Mouse (Mus musculus): Measurements from ENCODE around the gene Abca13. TPM values are rescaled to one million over a fixed set of nuclear protein-coding genes. Genes with fewer than 3 reads are reported as not detected.
A peak's percentile ranks its signal among the peaks of the same experiment; 100 is the strongest.
"Not testable (repeated sequence)": the region's sequence is repeated elsewhere in the genome, so short reads cannot be mapped to it uniquely, and the experiment has no call there.

Gene Abca13
- polyA plus RNA-seq (2015; fragmentation: Nextera tagmentation; extraction: Ambion mirVana), result 0.07 TPM in 2 replicates

DNA sequence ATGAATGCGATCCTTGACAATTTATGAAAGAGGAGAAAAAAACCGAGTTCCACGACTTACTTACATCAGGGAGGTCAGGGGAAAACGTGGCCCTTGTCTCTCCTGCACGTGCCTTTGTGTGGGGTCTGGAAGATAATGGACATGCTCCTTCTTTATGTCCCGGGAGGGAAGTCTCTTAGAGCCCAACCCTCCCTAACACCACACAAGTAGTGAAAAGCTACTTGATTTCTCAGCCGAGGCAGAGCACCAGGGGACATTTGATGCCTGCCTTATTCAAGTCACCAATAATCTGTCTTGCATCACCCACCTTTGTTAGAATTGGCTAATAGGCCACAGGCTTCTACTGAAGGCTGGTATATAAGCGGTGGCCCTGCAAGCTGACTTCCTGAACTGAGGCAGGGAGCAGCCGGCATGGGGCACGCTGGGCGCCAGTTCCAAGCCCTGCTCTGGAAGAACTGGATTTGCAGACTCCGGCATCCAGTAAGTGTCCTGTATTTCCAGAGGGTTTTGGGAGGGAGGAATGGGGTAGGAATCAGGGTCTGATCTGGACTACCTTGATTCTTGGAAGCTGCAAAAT, at the start of gene Abca13:
Gene Abca13, plus strand, starts transcription at position 388 of the 577 bp plus-strand sequence.
- ATAC-seq (ENCODE audit: insufficient number of reproducible peaks, low FRiP score, low TSS enrichment, low read depth), result 0 out of 2 replicates have a peak, but pooled peaks have one; percentile 15
- no peaks in the 10 kb centered on the region for H3K27me3 ChIP-seq
- H3K9ac ChIP-seq, result no peak within 1 kb of the TSS
- no peaks in the 10 kb centered on the region for H3K9me3 ChIP-seq (replicated peaks)
- H3K36me3 ChIP-seq, result no peaks in the 10 kb centered on the region
- no peak within 1 kb of the TSS for H3K4me2 ChIP-seq (replicated peaks)
- 26% methylated on average over 12 of the region's 12 CpGs for WGBS
- no peak within 1 kb of the TSS for H3K27ac ChIP-seq (replicated peaks)
- H3K4me1 ChIP-seq, result no peaks in the 10 kb centered on the region
- no peak within 1 kb of the TSS for H3K4me3 ChIP-seq (replicated peaks)

DNA sequence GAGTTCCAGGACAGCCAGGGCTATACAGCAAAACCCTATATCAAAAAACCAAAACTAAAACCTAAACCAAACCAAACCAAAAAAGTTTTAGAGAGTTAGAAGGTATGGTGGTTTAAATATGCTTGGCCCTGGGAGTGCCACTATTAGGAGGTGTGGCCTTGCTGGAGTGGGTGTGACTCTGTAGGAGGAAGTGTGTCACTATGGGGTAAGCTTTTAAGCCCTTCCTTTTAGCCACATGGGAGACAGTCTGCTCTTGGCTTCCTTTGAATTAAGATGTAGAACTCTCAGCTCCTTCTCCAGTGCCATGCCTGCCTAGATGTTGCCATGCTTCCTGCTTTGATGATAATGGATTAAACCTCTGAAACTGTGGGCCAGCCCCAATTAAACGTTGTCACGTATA, 46.6 kb upstream of the Abca13 start:
- no peaks in the 10 kb centered on the region for H3K9me3 ChIP-seq (replicated peaks)
- 85% methylated on average over 2 of the region's 2 CpGs for WGBS
- no peak for ATAC-seq (ENCODE audit: insufficient number of reproducible peaks, low FRiP score, low TSS enrichment, low read depth)
- no peaks in the 10 kb centered on the region for H3K36me3 ChIP-seq
- H3K4me3 ChIP-seq (replicated peaks), result no peak overlapping the region
- no peak overlapping the region for H3K27ac ChIP-seq (replicated peaks)
- H3K9ac ChIP-seq, result no peak overlapping the region
- H3K4me2 ChIP-seq (replicated peaks), result no peak overlapping the region
- no peaks in the 10 kb centered on the region for H3K4me1 ChIP-seq
- H3K27me3 ChIP-seq, result no peaks in the 10 kb centered on the region

DNA sequence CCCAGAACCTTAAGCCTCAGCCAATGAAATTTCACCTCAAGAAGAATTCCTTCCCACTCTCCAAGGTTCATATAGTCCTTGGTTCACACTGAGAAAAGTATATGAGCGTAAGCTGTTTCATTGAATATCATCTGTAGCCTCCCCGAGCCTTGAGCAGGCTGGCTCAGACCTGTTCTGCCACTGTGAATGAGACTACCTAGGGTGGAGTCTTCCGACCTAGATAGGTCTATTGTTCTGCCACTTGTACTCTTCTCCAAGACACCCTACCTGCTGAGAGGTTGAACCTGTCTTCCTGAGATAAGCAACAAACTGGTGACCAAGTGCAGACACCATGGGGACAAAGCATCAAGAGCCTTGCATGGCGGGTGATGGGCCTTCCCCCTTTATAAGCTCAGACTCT, 45.6 kb upstream of the Abca13 start:
- no peak overlapping the region for H3K9ac ChIP-seq
- no peak overlapping the region for H3K27ac ChIP-seq (replicated peaks)
- 88% methylated on average over 4 of the region's 4 CpGs for WGBS
- H3K9me3 ChIP-seq (replicated peaks), result no peaks in the 10 kb centered on the region
- H3K4me1 ChIP-seq, result no peaks in the 10 kb centered on the region
- no peak for ATAC-seq (ENCODE audit: insufficient number of reproducible peaks, low FRiP score, low TSS enrichment, low read depth)
- no peaks in the 10 kb centered on the region for H3K27me3 ChIP-seq
- no peaks in the 10 kb centered on the region for H3K36me3 ChIP-seq
- H3K4me2 ChIP-seq (replicated peaks), result no peak overlapping the region
- no peak overlapping the region for H3K4me3 ChIP-seq (replicated peaks)

DNA sequence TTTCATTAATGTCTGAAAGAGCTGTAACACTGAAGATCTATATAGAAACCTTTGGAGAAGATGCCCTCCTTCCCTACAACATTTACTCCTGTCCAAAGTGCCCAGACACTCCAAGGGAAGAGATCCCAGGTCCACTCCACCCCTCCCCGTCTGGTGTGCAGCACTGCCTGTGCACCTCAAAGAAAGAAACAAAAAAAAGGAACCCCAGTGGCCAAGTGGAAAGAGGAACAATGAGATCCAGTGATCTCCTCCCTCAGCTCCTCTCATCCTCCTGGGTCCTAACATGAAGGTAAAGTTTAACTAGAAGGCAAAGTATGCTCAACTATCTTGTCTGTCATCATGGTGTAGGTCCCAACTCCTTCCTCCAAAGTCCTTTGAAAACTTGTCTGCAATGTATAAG, 45.1 kb upstream of the Abca13 start:
- Histone ChIP-seq H3K9ac (no peak overlapping the region), H3K4me3 (replicated peaks) (no peak overlapping the region), H3K36me3 (no peaks in the 10 kb centered on the region), H3K4me2 (replicated peaks) (no peak overlapping the region), H3K9me3 (replicated peaks) (no peaks in the 10 kb centered on the region), H3K27ac (replicated peaks) (no peak overlapping the region), H3K27me3 (no peaks in the 10 kb centered on the region), H3K4me1 (no peaks in the 10 kb centered on the region)
- WGBS, result 91% methylated on average over 1 of the region's 1 CpGs
- ATAC-seq (ENCODE audit: insufficient number of reproducible peaks, low FRiP score, low TSS enrichment, low read depth), result no peak

DNA sequence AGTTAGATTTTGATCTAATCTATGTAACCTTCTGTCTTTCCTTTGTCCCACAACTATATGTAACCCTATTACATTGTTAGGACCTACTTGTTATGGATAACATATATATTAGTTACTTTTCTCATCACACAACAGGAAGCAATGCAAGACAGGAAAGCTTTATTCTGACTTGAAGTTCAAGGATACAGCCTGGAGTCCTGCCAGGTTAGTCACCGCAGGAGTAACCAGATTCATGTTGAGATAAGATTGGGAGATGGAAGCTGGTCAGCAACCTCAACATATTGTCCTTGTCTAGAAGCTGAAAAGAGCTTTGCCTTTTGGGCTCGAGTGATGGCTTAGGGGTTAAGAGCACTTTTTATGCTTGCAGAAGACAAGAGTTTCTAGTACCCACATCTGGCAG, 43.5 kb upstream of the Abca13 start:
- no peaks in the 10 kb centered on the region for H3K27me3 ChIP-seq
- ATAC-seq (ENCODE audit: insufficient number of reproducible peaks, low FRiP score, low TSS enrichment, low read depth), result no peak
- no peaks in the 10 kb centered on the region for H3K4me1 ChIP-seq
- H3K9ac ChIP-seq, result no peak overlapping the region
- H3K4me3 ChIP-seq (replicated peaks), result no peak overlapping the region
- WGBS, result 65% methylated on average over 2 of the region's 2 CpGs
- H3K9me3 ChIP-seq (replicated peaks), result no peaks in the 10 kb centered on the region
- H3K36me3 ChIP-seq, result no peaks in the 10 kb centered on the region
- H3K27ac ChIP-seq (replicated peaks), result no peak overlapping the region
- no peak overlapping the region for H3K4me2 ChIP-seq (replicated peaks)

DNA sequence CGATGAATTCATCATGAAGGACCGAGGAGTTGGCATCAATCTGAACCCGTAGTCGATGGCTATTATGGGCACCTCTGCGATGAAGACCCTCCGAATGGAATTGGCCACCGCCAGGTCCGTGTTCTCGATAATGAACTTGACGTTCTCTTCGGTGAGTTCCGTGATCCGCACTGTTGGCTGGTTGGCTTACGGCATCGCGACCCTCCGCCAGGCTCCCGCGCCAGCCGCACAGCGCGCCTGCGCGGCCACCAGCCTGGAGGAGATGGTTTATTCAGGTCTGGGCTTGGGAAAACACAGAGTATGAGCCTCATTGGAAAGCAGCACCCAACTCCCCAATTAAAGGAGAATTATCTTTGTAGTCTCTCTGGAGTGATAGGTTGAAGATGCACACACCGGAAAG, 41.3 kb upstream of the Abca13 start:
- not testable (repeated sequence) for H3K4me3 ChIP-seq (replicated peaks); H3K4me2 ChIP-seq (replicated peaks); H3K27me3 ChIP-seq; H3K4me1 ChIP-seq; H3K9ac ChIP-seq; ATAC-seq (ENCODE audit: insufficient number of reproducible peaks, low FRiP score, low TSS enrichment, low read depth); H3K9me3 ChIP-seq (replicated peaks); H3K27ac ChIP-seq (replicated peaks); H3K36me3 ChIP-seq
- 84% methylated on average over 25 of the region's 25 CpGs for WGBS

DNA sequence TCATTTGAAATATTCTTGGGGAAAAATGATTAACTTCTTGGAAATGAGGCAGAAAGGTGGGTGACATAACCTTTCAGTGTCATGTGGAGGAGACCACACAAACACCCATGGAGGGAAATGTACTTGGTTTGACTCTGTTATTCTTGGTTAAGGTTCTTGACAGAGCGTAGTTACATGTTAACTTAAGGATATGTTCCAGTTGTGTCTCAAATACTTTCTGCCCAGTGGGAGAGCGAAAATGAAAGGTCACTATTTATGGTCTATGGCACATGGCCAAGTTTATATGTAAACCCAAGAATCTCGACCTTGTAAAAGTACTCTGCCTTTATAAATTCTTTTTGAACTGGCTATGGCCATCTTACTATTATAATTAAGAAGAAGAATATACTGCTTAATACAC, 31.8 kb upstream of the Abca13 start:
- Histone ChIP-seq H3K9ac (no peak overlapping the region), H3K4me3 (replicated peaks) (no peak overlapping the region), H3K27ac (replicated peaks) (no peak overlapping the region), H3K9me3 (replicated peaks) (no peaks in the 10 kb centered on the region), H3K27me3 (no peaks in the 10 kb centered on the region), H3K36me3 (no peaks in the 10 kb centered on the region), H3K4me1 (no peaks in the 10 kb centered on the region), H3K4me2 (replicated peaks) (no peak overlapping the region)
- no peak for ATAC-seq (ENCODE audit: insufficient number of reproducible peaks, low FRiP score, low TSS enrichment, low read depth)
- WGBS, result 60% methylated on average over 3 of the region's 3 CpGs

DNA sequence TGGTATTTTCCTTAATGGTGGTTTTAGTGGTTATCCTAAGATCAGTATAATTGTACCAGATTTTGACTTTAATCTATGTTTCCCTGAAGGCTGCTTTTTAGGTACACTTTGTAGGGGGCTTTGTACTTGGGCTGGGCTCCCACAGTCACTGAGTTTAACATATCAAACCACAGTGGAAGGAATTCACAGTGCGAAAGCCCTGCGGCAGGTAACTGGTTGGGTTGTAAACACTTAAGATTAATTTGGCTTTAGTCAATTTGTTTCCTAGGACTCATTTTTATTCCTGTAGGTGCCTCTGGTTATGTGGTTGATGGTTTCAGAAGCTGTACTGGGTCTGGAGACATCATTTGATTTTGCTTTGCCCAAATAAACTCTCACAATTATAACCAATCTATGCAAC, 24.4 kb upstream of the Abca13 start:
- Histone ChIP-seq H3K27me3 (no peaks in the 10 kb centered on the region), H3K9ac (no peak overlapping the region), H3K4me1 (no peaks in the 10 kb centered on the region), H3K4me3 (replicated peaks) (no peak overlapping the region), H3K9me3 (replicated peaks) (no peaks in the 10 kb centered on the region), H3K4me2 (replicated peaks) (no peak overlapping the region), H3K27ac (replicated peaks) (no peak overlapping the region), H3K36me3 (no peaks in the 10 kb centered on the region)
- no peak for ATAC-seq (ENCODE audit: insufficient number of reproducible peaks, low FRiP score, low TSS enrichment, low read depth)
- WGBS, result 52% methylated on average over 2 of the region's 2 CpGs

DNA sequence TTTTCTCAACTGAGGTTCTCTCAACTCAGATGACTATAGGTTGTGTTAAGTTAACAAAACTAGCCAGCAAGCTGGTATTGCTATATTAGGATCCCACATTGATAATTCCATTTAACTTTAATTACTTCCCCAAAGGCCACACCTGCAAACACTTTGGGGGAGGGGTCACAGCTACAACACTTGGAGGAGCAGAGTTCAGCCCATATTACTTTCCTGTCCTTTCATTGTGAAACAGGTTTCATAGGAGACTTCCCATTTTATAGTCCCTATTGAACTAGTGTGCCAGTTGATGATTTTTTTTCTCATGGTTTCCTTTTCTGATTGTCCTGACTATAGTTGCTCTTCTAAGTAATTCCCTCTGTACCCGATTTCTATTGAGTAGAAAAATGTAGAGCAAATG, 10.3 kb upstream of the Abca13 start:
- 71% methylated on average over 1 of the region's 1 CpGs for WGBS

DNA sequence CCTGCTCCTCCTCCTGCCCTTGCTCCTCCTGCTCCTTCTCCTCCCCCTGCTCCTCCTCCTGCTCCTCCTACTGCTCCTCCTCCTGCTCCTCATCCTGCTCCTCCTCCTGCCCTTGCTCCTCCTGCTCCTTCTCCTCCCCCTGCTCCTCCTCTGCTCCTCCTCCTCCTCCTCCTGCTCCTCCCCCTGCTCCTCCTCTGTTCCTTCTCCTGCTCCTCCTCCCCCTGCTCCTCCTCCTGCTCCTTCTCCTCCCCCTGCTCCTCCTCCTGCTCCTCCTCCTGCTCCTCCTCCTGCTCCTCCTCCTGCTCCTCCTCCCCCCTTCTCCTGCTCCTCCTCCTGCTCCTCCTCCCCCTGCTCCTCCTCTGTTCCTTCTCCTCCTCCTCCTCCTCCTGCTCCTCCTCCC, 2.3 kb upstream of the Abca13 start:
- H3K4me1 ChIP-seq; ATAC-seq (ENCODE audit: insufficient number of reproducible peaks, low FRiP score, low TSS enrichment, low read depth); H3K9ac ChIP-seq; H3K27me3 ChIP-seq; H3K4me2 ChIP-seq (replicated peaks); H3K4me3 ChIP-seq (replicated peaks); H3K36me3 ChIP-seq; H3K27ac ChIP-seq (replicated peaks); H3K9me3 ChIP-seq (replicated peaks): not testable (repeated sequence)

More for the DNA sequence above, 10.3 kb upstream of the Abca13 start:
- Histone ChIP-seq H3K36me3 (no peaks in the 10 kb centered on the region), H3K9ac (no peak overlapping the region), H3K27me3 (no peaks in the 10 kb centered on the region), H3K4me1 (no peaks in the 10 kb centered on the region), H3K4me2 (replicated peaks) (no peak overlapping the region), H3K27ac (replicated peaks) (no peak overlapping the region), H3K4me3 (replicated peaks) (no peak overlapping the region), H3K9me3 (replicated peaks) (no peaks in the 10 kb centered on the region)
- no peak for ATAC-seq (ENCODE audit: insufficient number of reproducible peaks, low FRiP score, low TSS enrichment, low read depth)

DNA sequence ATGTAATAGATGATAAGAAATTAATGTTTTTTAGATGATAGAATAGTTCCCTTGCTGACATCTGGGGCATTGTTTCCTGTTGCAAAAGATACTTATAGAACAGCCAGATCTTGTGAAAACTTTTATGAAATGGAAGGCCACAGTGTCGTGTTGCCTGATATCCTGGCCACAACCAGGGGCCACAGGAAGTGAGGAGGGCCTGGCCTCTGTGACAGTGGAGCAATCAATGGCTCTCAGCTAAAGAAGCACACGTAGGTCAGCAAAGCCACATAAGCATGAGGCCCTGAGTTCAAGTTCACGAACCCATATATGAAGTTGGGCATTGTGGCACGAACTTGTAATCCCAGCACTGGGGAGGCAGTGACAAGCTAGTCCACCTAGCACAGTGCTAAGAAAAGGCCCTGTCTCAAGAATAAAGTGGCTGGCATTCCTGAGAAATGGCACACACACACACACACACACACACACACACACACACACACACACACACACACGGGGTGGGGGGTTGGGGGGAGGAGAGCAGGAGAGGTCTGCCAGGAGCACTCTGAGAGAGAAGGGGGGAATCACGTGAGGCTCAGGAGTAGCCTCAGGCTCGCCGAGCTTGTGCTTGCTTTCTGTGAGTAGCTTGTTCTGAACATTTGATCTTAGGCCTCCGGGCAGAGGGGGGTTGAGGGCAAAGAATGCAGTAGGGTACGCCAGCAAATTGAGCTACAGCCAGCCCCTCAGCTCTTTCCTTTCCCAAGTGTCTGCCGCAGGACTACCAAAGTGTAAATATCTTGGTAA, 779 bp upstream of the Abca13 start:
- Histone ChIP-seq H3K9ac (no peak overlapping the region), H3K27me3 (no peaks in the 10 kb centered on the region), H3K27ac (replicated peaks) (no peak overlapping the region), H3K36me3 (no peaks in the 10 kb centered on the region), H3K9me3 (replicated peaks) (no peaks in the 10 kb centered on the region), H3K4me2 (replicated peaks) (no peak overlapping the region), H3K4me1 (no peaks in the 10 kb centered on the region), H3K4me3 (replicated peaks) (no peak overlapping the region)
- WGBS, result 35% methylated on average over 10 of the region's 11 CpGs
- peak; percentile 65; the same call in 1 of the 2 replicates for ATAC-seq (ENCODE audit: insufficient number of reproducible peaks, low FRiP score, low TSS enrichment, low read depth)

DNA sequence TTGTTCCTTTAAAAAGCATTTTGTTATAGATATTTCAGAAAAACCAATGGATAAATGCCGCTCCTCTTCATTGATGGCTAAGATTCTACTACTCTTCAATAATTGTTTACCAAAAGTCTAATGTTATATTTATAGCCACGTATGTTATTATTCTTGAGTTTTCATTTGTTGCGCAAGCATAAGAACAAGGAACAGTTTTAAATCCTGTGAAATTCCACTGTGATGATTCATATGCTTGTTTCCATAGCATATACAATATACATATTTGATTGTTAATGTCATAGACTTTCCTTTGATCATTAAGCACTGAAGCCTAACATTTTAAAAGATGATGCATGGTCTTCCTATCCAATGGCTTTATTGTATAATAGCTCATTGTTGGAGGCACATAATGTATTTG, 3.1 kb downstream of the Abca13 start:
- no peak for ATAC-seq (ENCODE audit: insufficient number of reproducible peaks, low FRiP score, low TSS enrichment, low read depth)
- Histone ChIP-seq H3K4me2 (replicated peaks) (no peak overlapping the region), H3K9me3 (replicated peaks) (no peaks in the 10 kb centered on the region), H3K4me1 (no peaks in the 10 kb centered on the region), H3K27ac (replicated peaks) (no peak overlapping the region), H3K36me3 (no peaks in the 10 kb centered on the region), H3K9ac (no peak overlapping the region), H3K4me3 (replicated peaks) (no peak overlapping the region), H3K27me3 (no peaks in the 10 kb centered on the region)
- 78% methylated on average over 3 of the region's 3 CpGs for WGBS

Data from embryonic facial prominence, embryonic 15.5 days (tissue).